Comparison of ENCODE assay signal across 18 mouse cellular contexts in genomic region chr19:28337574-28337973, GRCm38 (mm10).
DNase-seq lines count a peak whose midpoint lies in the region; ATAC-seq and TF ChIP-seq lines count a peak whose summit lies in the region.
"Had no signal": no experiment of that assay in that cellular context is flagged by ENCODE, and none has a peak within 500 bp of the region (broad histone marks: within the 10 kb centered on the region; RNA-seq: fewer than 3 reads in every experiment).

No protein-coding gene starts in this region.

- ATAC-seq in embryonic facial prominence, embryonic 12.5 days (ENCODE audit: insufficient number of reproducible peaks, insufficient read depth, low FRiP score, low TSS enrichment), result no peak
- ATAC-seq in hindbrain, embryonic 14.5 days (ENCODE audit: low FRiP score), result no peak
- ATAC-seq in hindbrain, postnatal 0 days, result no peak
- peak; percentile 39 for ATAC-seq in Patski
- no peak for ATAC-seq in midbrain, embryonic 13.5 days

- in situ Hi-C loops in Patski (cut with MboI; ENCODE audit: low pct_unique_long_range_greater_than_20kb), result no loop called here

- no peak for DNase-seq in embryonic facial prominence, embryonic 10.5 days (ENCODE audit: low spot score)
- DNase-seq in hindbrain, embryonic 14.5 days (ENCODE audit: low spot score), result no peak
- DNase-seq in hindbrain, postnatal 0 days (ENCODE audit: low spot score), result no peak
- DNase-seq in Patski (ENCODE audit: low read depth, low spot score), result no peak
- no peak for DNase-seq in spleen, postnatal 14 days (ENCODE audit: low spot score in 2 of 2)
- DNase-seq in left cerebral cortex, postnatal 10 days (ENCODE audit: extremely low spot score in 1 of 2, low spot score in 2 of 2), result no peak
- DNase-seq: adrenal gland, postnatal 10 days; cerebellum, adult 11-12 months; gastrocnemius, postnatal 14 days; heart, postnatal 10 days; kidney, adult 18-20 months; layer of hippocampus, postnatal 36 days; liver, embryonic 13.5 days; lung, postnatal 10 days; thymus, postnatal 36 days had no signal

- no peaks in the 10 kb centered on the region for H3K27me3 ChIP-seq in embryonic facial prominence, embryonic 12.5 days
- H3K27me3 ChIP-seq in embryonic facial prominence, embryonic 10.5 days (replicated peaks; ENCODE audit: low read depth, poor library complexity, severe bottlenecking), result 0 out of 2 replicates have a peak, but pooled peaks cover 6% of the 10 kb centered on the region
- no peaks in the 10 kb centered on the region for H3K27me3 ChIP-seq in hindbrain, embryonic 14.5 days (ENCODE audit: control insufficient read depth, insufficient read depth, low read length)
- no peaks in the 10 kb centered on the region for H3K27me3 ChIP-seq in hindbrain, postnatal 0 days (ENCODE audit: insufficient read depth, low read length)
- no peaks in the 10 kb centered on the region for H3K27me3 ChIP-seq in Patski
- H3K27me3 ChIP-seq in midbrain, embryonic 13.5 days, result peaks cover 66% of the 10 kb centered on the region
- H3K27me3 ChIP-seq: liver, embryonic 13.5 days; megakaryocyte, embryonic 14.5 days had no signal

- no peaks in the 10 kb centered on the region for H3K9me3 ChIP-seq in embryonic facial prominence, embryonic 12.5 days
- H3K9me3 ChIP-seq in embryonic facial prominence, embryonic 10.5 days, result no peaks in the 10 kb centered on the region
- no peaks in the 10 kb centered on the region for H3K9me3 ChIP-seq in hindbrain, embryonic 14.5 days (ENCODE audit: control insufficient read depth, low read length)
- H3K9me3 ChIP-seq in hindbrain, postnatal 0 days (ENCODE audit: low read length), result no peaks in the 10 kb centered on the region
- H3K9me3 ChIP-seq in midbrain, embryonic 13.5 days, result no peaks in the 10 kb centered on the region
- H3K9me3 ChIP-seq: liver, embryonic 13.5 days had no signal

- H3K4me1 ChIP-seq in embryonic facial prominence, embryonic 12.5 days, result peaks cover 20% of the 10 kb centered on the region
- H3K4me1 ChIP-seq in embryonic facial prominence, embryonic 10.5 days, result peaks cover 36% of the 10 kb centered on the region
- H3K4me1 ChIP-seq in hindbrain, embryonic 14.5 days (replicated peaks; ENCODE audit: control insufficient read depth, insufficient read depth, low read length), result peaks cover 24% of the 10 kb centered on the region
- H3K4me1 ChIP-seq in hindbrain, postnatal 0 days (ENCODE audit: insufficient read depth, low read length), result peaks cover 14% of the 10 kb centered on the region
- peaks cover 39% of the 10 kb centered on the region for H3K4me1 ChIP-seq in midbrain, embryonic 13.5 days (replicated peaks)
- H3K4me1 ChIP-seq: liver, embryonic 13.5 days; megakaryocyte, embryonic 14.5 days had no signal

- H3K4me2 ChIP-seq in embryonic facial prominence, embryonic 12.5 days (replicated peaks), result no peak overlapping the region
- H3K4me2 ChIP-seq in hindbrain, embryonic 14.5 days (replicated peaks), result no peak overlapping the region
- no peak overlapping the region for H3K4me2 ChIP-seq in hindbrain, postnatal 0 days (ENCODE audit: low read depth, low read length)
- H3K4me2 ChIP-seq in midbrain, embryonic 13.5 days (replicated peaks), result no peak overlapping the region
- H3K4me2 ChIP-seq: liver, embryonic 13.5 days had no signal

- H3K4me3 ChIP-seq in embryonic facial prominence, embryonic 12.5 days, result no peak overlapping the region
- no peak overlapping the region for H3K4me3 ChIP-seq in embryonic facial prominence, embryonic 10.5 days
- H3K4me3 ChIP-seq in hindbrain, embryonic 14.5 days (replicated peaks; ENCODE audit: low read length), result no peak overlapping the region
- H3K4me3 ChIP-seq in hindbrain, postnatal 0 days (ENCODE audit: low read length), result no peak overlapping the region
- H3K4me3 ChIP-seq in midbrain, embryonic 13.5 days (replicated peaks), result no peak overlapping the region
- H3K4me3 ChIP-seq: liver, embryonic 13.5 days; megakaryocyte, embryonic 14.5 days had no signal

- no peak overlapping the region for H3K9ac ChIP-seq in embryonic facial prominence, embryonic 12.5 days
- H3K9ac ChIP-seq in hindbrain, embryonic 14.5 days, result no peak overlapping the region
- no peak overlapping the region for H3K9ac ChIP-seq in hindbrain, postnatal 0 days (replicated peaks; ENCODE audit: low read length)
- H3K9ac ChIP-seq in midbrain, embryonic 13.5 days (replicated peaks), result no peak overlapping the region
- H3K9ac ChIP-seq: liver, embryonic 13.5 days had no signal

- WGBS in embryonic facial prominence, embryonic 12.5 days, result 41% methylated on average over 3 of the region's 3 CpGs
- 56% methylated on average over 3 of the region's 3 CpGs for WGBS in embryonic facial prominence, embryonic 10.5 days
- WGBS in hindbrain, embryonic 14.5 days, result 34% methylated on average over 3 of the region's 3 CpGs
- 45% methylated on average over 3 of the region's 3 CpGs for WGBS in hindbrain, postnatal 0 days
- 24% methylated on average over 3 of the region's 3 CpGs for WGBS in midbrain, embryonic 13.5 days

- POLR2A ChIA-PET in Patski (lab: Charles Lee), result interaction anchor here (1.4 to 1.7 kb wide), 2 partner anchors 9 kb away, joined by 3 to 5 read pairs; no protein-coding TSS in a partner anchor

- no peaks in the 10 kb centered on the region for H3K36me3 ChIP-seq in embryonic facial prominence, embryonic 12.5 days
- H3K36me3 ChIP-seq in embryonic facial prominence, embryonic 10.5 days (replicated peaks), result no peaks in the 10 kb centered on the region
- no peaks in the 10 kb centered on the region for H3K36me3 ChIP-seq in hindbrain, embryonic 14.5 days (replicated peaks; ENCODE audit: control insufficient read depth, insufficient read depth)
- no peaks in the 10 kb centered on the region for H3K36me3 ChIP-seq in hindbrain, postnatal 0 days (ENCODE audit: insufficient read depth, low read length)
- H3K36me3 ChIP-seq in midbrain, embryonic 13.5 days, result no peaks in the 10 kb centered on the region
- H3K36me3 ChIP-seq: liver, embryonic 13.5 days had no signal

- intact Hi-C loops in left cerebral cortex, postnatal 10 days (cut with DNase I), result no loop called here

- no peak for TF ChIP-seq CTCF in hindbrain, postnatal 0 days (IDR thresholded peaks at IDR 0.05; ENCODE audit: low read depth)
- TF ChIP-seq CTCF in Patski (IDR thresholded peaks at IDR 0.05), result no peak

- CTCF ChIA-PET in Patski (lab: Charles Lee), result no interaction called here

- H3K27ac ChIP-seq in embryonic facial prominence, embryonic 12.5 days, result peak overlapping the region; percentile 4; the same call in 1 of the 2 replicates
- no peak overlapping the region for H3K27ac ChIP-seq in embryonic facial prominence, embryonic 10.5 days (replicated peaks)
- peak overlapping the region; percentile 33; the same call in 1 of the 2 replicates for H3K27ac ChIP-seq in hindbrain, embryonic 14.5 days
- no peak overlapping the region for H3K27ac ChIP-seq in hindbrain, postnatal 0 days
- peak overlapping the region; percentile 30; the same call in 1 of the 2 replicates for H3K27ac ChIP-seq in midbrain, embryonic 13.5 days
- H3K27ac ChIP-seq: liver, embryonic 13.5 days had no signal

Comparison
In these comparisons a context has a peak if more than half of its experiments do, and no peak if none do; other contexts are left out.
1. H3K27ac ChIP-seq: peak in embryonic facial prominence, embryonic 12.5 days (single experiment), hindbrain, embryonic 14.5 days (single experiment) and midbrain, embryonic 13.5 days (single experiment); none in embryonic facial prominence, embryonic 10.5 days (single experiment) and hindbrain, postnatal 0 days (single experiment).